Mouse (Mus musculus) CH12.LX (cell line): ENCODE results near the gene Psmf1. TPM values are rescaled to one million over a fixed set of nuclear protein-coding genes. Genes with fewer than 3 reads are reported as not detected.

Experiments
- DNase-seq: peaks from one replicate; pipeline ENCODE4 v3.0.0-alpha.2; 2013; ENCODE audit errors: extremely low read depth
- H3K27ac ChIP-seq: 2 replicates; pipeline ENCODE4 v1.5.1; 2012; ENCODE audit warnings: low read depth, mild to moderate bottlenecking, control low read depth, moderate library complexity; ENCODE audit not compliant: insufficient read depth
- H3K27me3 ChIP-seq: replicated peaks from 2 replicates; pipeline ENCODE3; 2012; ENCODE audit warnings: inconsistent platforms
- H3K36me3 ChIP-seq, 2 experiments: replicated peaks in 1 of 2; 2 replicates each; pipeline versions ENCODE3 to v1.6.1; 2012; ENCODE audit warnings: inconsistent platforms in 1 of 2, low read length in 1 of 2, mild to moderate bottlenecking in 1 of 2, mixed read lengths in 1 of 2, moderate library complexity in 1 of 2; ENCODE audit not compliant: control insufficient read depth in 1 of 2, insufficient read depth in 1 of 2
- H3K4me1 ChIP-seq, 2 experiments: 2 replicates each; pipeline ENCODE4 v1.6.1; 2012; ENCODE audit warnings: inconsistent platforms in 1 of 2, moderate library complexity in 1 of 2; ENCODE audit not compliant: insufficient read depth in 2 of 2, control insufficient read depth in 1 of 2
- H3K4me2 ChIP-seq: 2 replicates; pipeline ENCODE4 v1.6.1; 2012; ENCODE audit warnings: low read depth, mild to moderate bottlenecking, control low read depth; ENCODE audit not compliant: poor library complexity, insufficient read depth, severe bottlenecking
- H3K4me3 ChIP-seq, 3 experiments: fragments of 150-350 bp in 1 of 3; sonication (generic) in 1 of 3; replicated peaks in 1 of 3; 2 replicates each; pipeline versions ENCODE3 to v1.5.1; 2011 to 2012; ENCODE audit warnings: low read depth in 2 of 3, low read length in 2 of 3, mild to moderate bottlenecking in 2 of 3, moderate library complexity in 2 of 3, control low read depth in 1 of 3, improper control_type of control experiment in 1 of 3, inconsistent platforms in 1 of 3, mixed read lengths in 1 of 3; ENCODE audit not compliant: poor library complexity in 1 of 3
- H3K79me2 ChIP-seq: replicated peaks from 2 replicates; pipeline ENCODE4 v1.6.1; 2012; ENCODE audit warnings: mild to moderate bottlenecking, moderate library complexity; ENCODE audit not compliant: control insufficient read depth, poor library complexity, insufficient read depth, severe bottlenecking; ENCODE audit errors: extremely low read depth
- H3K9ac ChIP-seq: 2 replicates; pipeline ENCODE4 v1.6.1; 2012; ENCODE audit warnings: low read depth, mild to moderate bottlenecking, control low read depth, moderate library complexity; ENCODE audit not compliant: insufficient read depth
- H3K9me3 ChIP-seq: replicated peaks from 2 replicates; pipeline ENCODE3; 2012; ENCODE audit warnings: low read length, inconsistent platforms, mixed read lengths
- BHLHE40 ChIP-seq: IDR thresholded peaks from 2 replicates; pipeline ENCODE4 v1.6.1; 2011; ENCODE audit warnings: mild to moderate bottlenecking, low read depth, low read length, improper control_type of control experiment
- CTCF ChIP-seq, 2 experiments: IDR thresholded peaks in 1 of 2; conservative IDR thresholded peaks in 1 of 2; 2 replicates each; pipeline ENCODE4 v1.5.1; 2011 to 2012; ENCODE audit warnings: low read depth in 2 of 2, low read length in 2 of 2, improper control_type of control experiment in 1 of 2, inconsistent platforms in 1 of 2, mild to moderate bottlenecking in 1 of 2, moderate library complexity in 1 of 2
- E2F4 ChIP-seq: IDR thresholded peaks from 2 replicates; pipeline ENCODE4 v1.6.1; 2011; ENCODE audit warnings: low read depth, low read length, improper control_type of control experiment; ENCODE audit not compliant: insufficient replicate concordance
- ELF1 ChIP-seq: IDR thresholded peaks from 2 replicates; pipeline ENCODE4 v1.6.1; 2014; ENCODE audit warnings: low read depth, mild to moderate bottlenecking, inconsistent platforms, low read length, improper control_type of control experiment
- EP300 ChIP-seq: IDR thresholded peaks from 2 replicates; pipeline ENCODE4 v1.6.1; 2011; ENCODE audit warnings: low read length, improper control_type of control experiment
- GABPA ChIP-seq: IDR thresholded peaks from 2 replicates; pipeline ENCODE4 v1.6.1; 2012; ENCODE audit warnings: low read depth, low read length, improper control_type of control experiment, inconsistent platforms; ENCODE audit not compliant: insufficient replicate concordance
- IRF4 ChIP-seq: IDR thresholded peaks from 2 replicates; pipeline ENCODE4 v1.6.1; 2014; ENCODE audit warnings: low read depth, mild to moderate bottlenecking, inconsistent platforms, low read length, improper control_type of control experiment
- JUND ChIP-seq: conservative IDR thresholded peaks from 2 replicates; pipeline ENCODE4 v1.6.1; 2011; ENCODE audit warnings: low read depth, low read length, improper control_type of control experiment
- KAT2A ChIP-seq: IDR thresholded peaks from 2 replicates; pipeline ENCODE4 v1.6.1; 2012; ENCODE audit warnings: low read length, improper control_type of control experiment, inconsistent platforms; ENCODE audit not compliant: insufficient replicate concordance
- MAFK ChIP-seq: IDR thresholded peaks from 2 replicates; pipeline ENCODE4 v1.6.1; 2011; ENCODE audit warnings: low read length, improper control_type of control experiment; ENCODE audit not compliant: insufficient replicate concordance
- MAX ChIP-seq: IDR thresholded peaks from 2 replicates; pipeline ENCODE4 v1.6.1; 2011; ENCODE audit warnings: low read length, improper control_type of control experiment
- MAZ ChIP-seq: IDR thresholded peaks from 2 replicates; pipeline ENCODE4 v1.6.1; 2012; ENCODE audit warnings: low read depth, mild to moderate bottlenecking, inconsistent platforms, low read length, improper control_type of control experiment, moderate library complexity
- MEF2A ChIP-seq: IDR thresholded peaks from 2 replicates; pipeline ENCODE4 v1.6.1; 2014; ENCODE audit warnings: low read depth, mild to moderate bottlenecking, inconsistent platforms, low read length, improper control_type of control experiment, borderline replicate concordance
- MYC ChIP-seq: IDR thresholded peaks from 2 replicates; pipeline ENCODE4 v1.6.1; 2011; ENCODE audit warnings: low read depth, mild to moderate bottlenecking, improper control_type of control experiment, low read length
- POLR2AphosphoS2 ChIP-seq: IDR thresholded peaks from 2 replicates; pipeline ENCODE4 v1.6.1; 2011; ENCODE audit warnings: low read depth, low read length, improper control_type of control experiment
- RAD21 ChIP-seq: IDR thresholded peaks from 2 replicates; pipeline ENCODE4 v1.6.1; 2011; ENCODE audit warnings: low read depth, mild to moderate bottlenecking, low read length, improper control_type of control experiment, moderate library complexity
- SIN3A ChIP-seq: IDR thresholded peaks from 2 replicates; pipeline ENCODE4 v1.6.1; 2012; ENCODE audit warnings: low read length, improper control_type of control experiment, inconsistent platforms
- SMC3 ChIP-seq: IDR thresholded peaks from 2 replicates; pipeline ENCODE4 v1.6.1; 2011; ENCODE audit warnings: low read depth, low read length, improper control_type of control experiment
- TBP ChIP-seq: conservative IDR thresholded peaks from 2 replicates; pipeline ENCODE4 v1.6.1; 2011; ENCODE audit warnings: low read depth, low read length, improper control_type of control experiment
- USF1 ChIP-seq: IDR thresholded peaks from 2 replicates; pipeline ENCODE4 v1.6.1; 2014; ENCODE audit warnings: low read depth, mild to moderate bottlenecking, inconsistent platforms, low read length, improper control_type of control experiment
- ZC3H11A ChIP-seq: IDR thresholded peaks from 2 replicates; pipeline ENCODE4 v1.6.1; 2012; ENCODE audit warnings: low read depth, mild to moderate bottlenecking, inconsistent platforms, low read length, improper control_type of control experiment
- ZKSCAN1 ChIP-seq: IDR thresholded peaks from 2 replicates; pipeline ENCODE4 v1.6.1; 2012; ENCODE audit warnings: low read depth, inconsistent platforms, low read length, improper control_type of control experiment, borderline replicate concordance
- ZMIZ1 ChIP-seq: IDR thresholded peaks from 2 replicates; pipeline ENCODE4 v1.6.1; 2012; ENCODE audit warnings: low read depth, mild to moderate bottlenecking, inconsistent platforms, low read length, improper control_type of control experiment
- dilution Hi-C: fragments of 300-500 bp; cut with MboI; formaldehyde crosslinking; loops from 2 replicates; pipeline ENCODE4 v1.14.3; 2020; ENCODE audit warnings: low sequenced_read_pairs; ENCODE audit not compliant: extremely low pct_unique_long_range_greater_than_20kb, extremely low pct_ligation_motif_present
- in situ Hi-C: fragments of 300-500 bp; cut with MboI; formaldehyde crosslinking; loops from 3 replicates; pipeline ENCODE4 v1.14.3; 2019; ENCODE audit warnings: low sequenced_read_pairs, low pct_ligation_motif_present, low pct_unique_long_range_greater_than_20kb, mixed read lengths
- polyA plus RNA-seq: library from polyadenylated mRNA; unstranded; fragments of >175 nt; gene quantifications from 2 replicates; pipeline ENCODE4 v1.2.1, GENCODE M21; 2012; ENCODE audit warnings: low read depth; ENCODE audit not compliant: insufficient read length
- total RNA-seq, 2 experiments: library from RNA; depleted of rRNA; stranded (reverse); fragments of 300-350 nt in 1 of 2; fragments of >200 nt in 1 of 2; gene quantifications; 2 replicates each; pipeline ENCODE4 v1.2.3; 2012 to 2014

Gene Psmf1
- total and polyA plus RNA-seq, 3 experiments, result 29.5 to 59.7 (median 32.5) TPM

DNA sequence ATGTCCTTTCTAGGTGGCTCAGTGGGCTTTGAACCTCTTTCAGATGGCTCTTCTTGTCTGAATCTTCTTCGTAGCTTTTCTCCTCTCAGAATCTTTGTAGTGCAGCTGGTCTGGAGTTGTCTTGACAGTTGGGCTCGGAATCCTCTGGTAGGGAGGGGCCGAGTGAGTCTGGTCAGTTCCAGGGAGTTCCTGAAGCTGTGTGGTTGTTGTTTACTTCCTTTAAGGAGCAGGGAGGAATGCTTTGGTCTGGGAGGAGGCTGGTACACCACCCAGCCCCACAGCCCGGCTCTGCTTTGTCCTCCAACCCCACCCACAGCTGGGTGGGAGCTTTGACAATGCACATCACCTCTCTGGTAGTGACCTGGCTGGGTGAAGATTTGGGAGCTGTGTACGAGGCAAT lies 7.3 kb upstream of the Psmf1 start:
- TF ChIP-seq BHLHE40 (no peak), ELF1 (no peak), MAFK (no peak), JUND (no peak), POLR2AphosphoS2 (no peak), E2F4 (no peak), CTCF (conservative IDR thresholded peaks at IDR 0.05 in 1 of 2, IDR thresholded peaks at IDR 0.05 in 1 of 2; ENCODE audit: low read depth in 2 of 2, low read length in 2 of 2) (no peak), RAD21 (no peak), MYC (no peak), SIN3A (no peak), MEF2A (no peak), IRF4 (no peak)
- H3K79me2 ChIP-seq, result no peaks in the 10 kb centered on the region
- dilution Hi-C loops (no loop called here), in situ Hi-C loops (no loop called here)
- H3K9ac ChIP-seq, result no peak overlapping the region
- no peaks in the 10 kb centered on the region for H3K36me3 ChIP-seq
- H3K4me1 ChIP-seq, result peaks cover 0 to 8% of the 10 kb centered on the region in 2 experiments; a peak in 2 of 4 replicates
- H3K4me2 ChIP-seq, result no peak overlapping the region
- H3K27ac ChIP-seq, result no peak overlapping the region
- no peak overlapping the region for H3K4me3 ChIP-seq
- DNase-seq, result no peak
- H3K27me3 ChIP-seq, result peaks cover 59% of the 10 kb centered on the region
- H3K9me3 ChIP-seq, result no peaks in the 10 kb centered on the region

DNA sequence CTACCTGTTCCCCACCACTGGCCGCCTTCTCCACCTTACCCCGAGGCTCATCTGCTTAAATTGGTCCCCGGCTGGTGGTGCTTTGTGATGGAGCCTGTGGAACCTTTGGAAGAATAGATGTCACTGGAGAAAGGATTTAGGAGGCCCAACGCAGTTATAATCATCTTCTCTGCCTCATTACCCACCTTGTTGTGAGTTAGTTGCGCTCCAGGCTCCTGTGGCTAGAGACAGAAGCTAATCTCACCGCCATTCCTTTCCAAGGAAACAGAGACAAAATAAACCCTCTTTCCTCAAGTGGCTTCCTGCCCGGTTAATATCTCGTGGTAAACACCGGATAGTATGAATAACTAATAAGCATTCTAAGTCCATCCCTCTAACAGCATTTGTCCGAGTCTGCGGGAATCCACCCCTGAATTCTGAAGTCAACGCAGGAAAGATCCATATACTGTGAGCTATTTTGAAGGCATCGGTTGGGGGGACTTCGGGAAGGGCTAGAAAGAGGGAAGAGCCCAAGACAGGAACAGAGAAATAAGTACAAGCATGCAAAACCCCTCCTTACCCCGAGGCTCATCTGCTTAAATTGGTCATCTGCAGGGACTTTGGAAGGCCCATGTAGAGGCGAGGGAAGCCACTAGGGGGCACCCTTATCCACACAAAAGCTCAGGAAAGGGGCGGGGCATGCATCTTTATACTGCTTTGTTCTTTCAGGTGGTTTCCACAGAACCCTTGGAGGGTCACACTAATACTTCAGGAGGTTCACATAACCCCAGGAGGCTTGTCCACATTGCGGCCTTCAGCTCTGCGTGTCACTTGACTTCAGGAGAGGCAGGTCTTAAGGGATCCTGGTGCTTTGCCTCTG lies 4.1 kb upstream of the Psmf1 start:
- Histone ChIP-seq H3K79me2 (no peaks in the 10 kb centered on the region), H3K27ac (no peak overlapping the region), H3K9me3 (no peaks in the 10 kb centered on the region), H3K27me3 (peaks cover 63% of the 10 kb centered on the region), H3K4me3 (no peak overlapping the region), H3K4me2 (peak overlapping the region; percentile 7; the same call in 1 of the 2 replicates), H3K4me1 (peaks cover 0 to 6% of the 10 kb centered on the region in 2 experiments; a peak in 1 of 4 replicates), H3K9ac (no peak overlapping the region)
- in situ Hi-C loops (loop anchor here (5.0 kb wide), 1 partner anchor 114 kb away; no protein-coding TSS in a partner anchor), dilution Hi-C loops (no loop called here)
- peak; percentile 83 for DNase-seq
- no peak for TF ChIP-seq ZKSCAN1
- no peak for TF ChIP-seq TBP
- peak; percentile 82 for TF ChIP-seq SMC3
- TF ChIP-seq KAT2A, result no peak
- no peak for TF ChIP-seq POLR2AphosphoS2
- no peak for TF ChIP-seq USF1
- TF ChIP-seq GABPA, result no peak
- TF ChIP-seq MAZ, result peak; percentile 81
- TF ChIP-seq ZMIZ1, result no peak
- no peak for TF ChIP-seq EP300
- peak; percentile 62 to 93 for TF ChIP-seq CTCF (conservative IDR thresholded peaks at IDR 0.05 in 1 of 2, IDR thresholded peaks at IDR 0.05 in 1 of 2; ENCODE audit: low read depth in 2 of 2, low read length in 2 of 2)
- TF ChIP-seq ZC3H11A, result peak; percentile 7; the same call in 1 of the 2 replicates
- no peak for TF ChIP-seq MAX
- TF ChIP-seq SIN3A, result no peak
- TF ChIP-seq RAD21, result peak; percentile 95
- TF ChIP-seq, all 38 proteins: peak for 5
- H3K36me3 ChIP-seq, result no peaks in the 10 kb centered on the region
